Mouse (Mus musculus) heart, embryonic 15.5 days (tissue): ENCODE measurements around the gene AI413582. TPM values are rescaled to one million over a fixed set of nuclear protein-coding genes. Genes with fewer than 3 reads are reported as not detected.

Experiments used
- ATAC-seq: fragments of 200-750 bp; cut with Nextera tagmentation; replicated peaks from 2 replicates; pipeline ENCODE4 v1.8.0; 2017; ENCODE audit warnings: low read depth, moderate TSS enrichment; ENCODE audit not compliant: insufficient number of reproducible peaks, insufficient read depth, low FRiP score
- H3K27ac ChIP-seq: fragments of 300-500 bp; sonication (generic); 2 replicates; pipeline ENCODE4 v1.5.1; 2015; ENCODE audit warnings: mild to moderate bottlenecking, inconsistent platforms
- H3K27me3 ChIP-seq: fragments of 300-500 bp; sonication (generic); 2 replicates; pipeline ENCODE4 v1.6.1; 2015; ENCODE audit warnings: inconsistent platforms
- H3K36me3 ChIP-seq: fragments of 300-500 bp; sonication (generic); 2 replicates; pipeline ENCODE4 v1.6.1; 2015; ENCODE audit warnings: mild to moderate bottlenecking, inconsistent platforms
- H3K4me1 ChIP-seq: fragments of 300-500 bp; sonication (generic); replicated peaks from 2 replicates; pipeline ENCODE4 v1.6.1; 2015; ENCODE audit warnings: inconsistent platforms
- H3K4me2 ChIP-seq: fragments of 300-500 bp; sonication (generic); 2 replicates; pipeline ENCODE4 v1.6.1; 2015; ENCODE audit warnings: inconsistent platforms, mild to moderate bottlenecking, moderate library complexity
- H3K4me3 ChIP-seq: fragments of 300-500 bp; sonication (generic); 2 replicates; pipeline ENCODE4 v1.5.1; 2015; ENCODE audit warnings: mild to moderate bottlenecking, inconsistent platforms
- H3K9ac ChIP-seq: fragments of 300-500 bp; sonication (generic); 2 replicates; pipeline ENCODE4 v1.6.1; 2015; ENCODE audit warnings: mild to moderate bottlenecking, inconsistent platforms
- H3K9me3 ChIP-seq: fragments of 300-500 bp; sonication (generic); replicated peaks from 2 replicates; pipeline ENCODE4 v1.6.1; 2016; ENCODE audit warnings: inconsistent platforms
- WGBS: fragments of 180-500 bp; shearing (Covaris S2); methylation state at CpG from one replicate; pipeline ENCODE4 v1.1.7; 2015; ENCODE audit warnings: mixed read lengths; 5-methylcytosine and 5-hydroxymethylcytosine counted together
- polyA plus RNA-seq: library from polyadenylated mRNA; unstranded; fragments of >200 nt; fragmentation: Nextera tagmentation; extraction: Ambion mirVana; gene quantifications from 2 replicates; pipeline ENCODE4 v1.2.1, GENCODE M21; 2015

The AI413582 gene
- polyA plus RNA-seq, 1 experiment from 2014 or later: 14.5 TPM

- peaks cover 25% of the 10 kb centered on the region for H3K36me3 ChIP-seq
- H3K27ac ChIP-seq: peak overlapping the region; percentile 97
- no peak overlapping the region for H3K4me3 ChIP-seq
- H3K4me1 ChIP-seq: peaks cover 75% of the 10 kb centered on the region
- H3K27me3 ChIP-seq: no peaks in the 10 kb centered on the region
- no peaks in the 10 kb centered on the region for H3K9me3 ChIP-seq
- H3K9ac ChIP-seq: peak overlapping the region; percentile 14; the same call in 1 of the 2 replicates
- peak overlapping the region; percentile 42 for H3K4me2 ChIP-seq
- peak; percentile 78 for ATAC-seq
- 38% methylated on average over 21 of the region's 21 CpGs for WGBS
Observed at GRCm38 (mm10) chr17:27596376-27597190, 31.0 kb upstream of the AI413582 start.

GRCm38 (mm10) chr17:27595659-27596375 lies 30.3 kb upstream of the AI413582 start:
- Histone ChIP-seq H3K9ac (peak overlapping the region; percentile 30; the same call in 1 of the 2 replicates), H3K4me2 (peak overlapping the region; percentile 5; the same call in 1 of the 2 replicates), H3K4me3 (no peak overlapping the region), H3K36me3 (peaks cover 25% of the 10 kb centered on the region), H3K27me3 (no peaks in the 10 kb centered on the region), H3K27ac (peak overlapping the region; percentile 97), H3K4me1 (peaks cover 74% of the 10 kb centered on the region), H3K9me3 (no peaks in the 10 kb centered on the region)
- no peak; the same call in 1 of the 2 replicates for ATAC-seq
- 51% methylated on average over 15 of the region's 15 CpGs for WGBS

GRCm38 (mm10) chr17:27592565-27592910 lies 27.0 kb upstream of the AI413582 start:
- no peak for ATAC-seq
- Histone ChIP-seq H3K36me3 (peaks cover 25% of the 10 kb centered on the region), H3K9ac (no peak overlapping the region), H3K4me2 (no peak overlapping the region), H3K4me1 (peaks cover 82% of the 10 kb centered on the region), H3K27me3 (no peaks in the 10 kb centered on the region), H3K9me3 (no peaks in the 10 kb centered on the region), H3K4me3 (no peak overlapping the region), H3K27ac (no peak overlapping the region)
- 86% methylated on average over 7 of the region's 7 CpGs for WGBS

- Histone ChIP-seq H3K36me3 (peaks cover 25% of the 10 kb centered on the region), H3K4me3 (no peak overlapping the region), H3K9ac (no peak overlapping the region), H3K4me1 (peaks cover 82% of the 10 kb centered on the region), H3K4me2 (no peak overlapping the region), H3K27ac (peak overlapping the region; percentile 39), H3K9me3 (no peaks in the 10 kb centered on the region), H3K27me3 (no peaks in the 10 kb centered on the region)
- 84% methylated on average over 12 of the region's 12 CpGs for WGBS
- ATAC-seq: no peak
Observed at GRCm38 (mm10) chr17:27591826-27592564, 26.4 kb upstream of the AI413582 start.

GRCm38 (mm10) chr17:27588231-27588630 lies 22.7 kb upstream of the AI413582 start:
- 54% methylated on average over 8 of the region's 8 CpGs for WGBS
- Histone ChIP-seq H3K4me2 (no peak overlapping the region), H3K9ac (no peak overlapping the region), H3K27me3 (no peaks in the 10 kb centered on the region), H3K4me3 (no peak overlapping the region), H3K4me1 (peaks cover 74% of the 10 kb centered on the region), H3K9me3 (no peaks in the 10 kb centered on the region), H3K36me3 (peaks cover 25% of the 10 kb centered on the region; the same call in 1 of the 2 replicates), H3K27ac (peak overlapping the region; percentile 95)
- ATAC-seq: no peak

- WGBS: 31% methylated on average over 12 of the region's 12 CpGs
- Histone ChIP-seq H3K4me3 (no peak overlapping the region), H3K4me1 (peaks cover 73% of the 10 kb centered on the region), H3K27me3 (no peaks in the 10 kb centered on the region), H3K4me2 (peak overlapping the region; percentile 46), H3K27ac (peak overlapping the region; percentile 95), H3K36me3 (peaks cover 26% of the 10 kb centered on the region), H3K9ac (peak overlapping the region; percentile 44; the same call in 1 of the 2 replicates), H3K9me3 (no peaks in the 10 kb centered on the region)
- peak; percentile 78 for ATAC-seq
Observed at GRCm38 (mm10) chr17:27587252-27587651, 21.7 kb upstream of the AI413582 start.

GRCm38 (mm10) chr17:27586661-27587060 lies 21.1 kb upstream of the AI413582 start:
- Histone ChIP-seq H3K4me3 (no peak overlapping the region), H3K36me3 (peaks cover 32% of the 10 kb centered on the region), H3K4me2 (peak overlapping the region; percentile 46), H3K9ac (peak overlapping the region; percentile 44; the same call in 1 of the 2 replicates), H3K4me1 (peaks cover 67% of the 10 kb centered on the region), H3K27ac (peak overlapping the region; percentile 95), H3K27me3 (no peaks in the 10 kb centered on the region), H3K9me3 (no peaks in the 10 kb centered on the region)
- 42% methylated on average over 9 of the region's 9 CpGs for WGBS
- peak; percentile 63; the same call in 1 of the 2 replicates for ATAC-seq

GRCm38 (mm10) chr17:27583185-27583894 lies 17.8 kb upstream of the AI413582 start:
- peaks cover 62% of the 10 kb centered on the region for H3K36me3 ChIP-seq

GRCm38 (mm10) chr17:27580392-27581068 lies 15.0 kb upstream of the AI413582 start:
- Histone ChIP-seq H3K27ac (no peak overlapping the region), H3K4me1 (peaks cover 30% of the 10 kb centered on the region), H3K36me3 (peaks cover 75% of the 10 kb centered on the region), H3K4me2 (no peak overlapping the region), H3K4me3 (no peak overlapping the region), H3K9ac (no peak overlapping the region), H3K9me3 (no peaks in the 10 kb centered on the region), H3K27me3 (no peaks in the 10 kb centered on the region)
- ATAC-seq: no peak
- WGBS: 82% methylated on average over 20 of the region's 20 CpGs

More at GRCm38 (mm10) chr17:27583185-27583894, 17.8 kb upstream of the AI413582 start:
- no peak for ATAC-seq
- Histone ChIP-seq H3K4me2 (no peak overlapping the region), H3K9me3 (no peaks in the 10 kb centered on the region), H3K27me3 (no peaks in the 10 kb centered on the region), H3K27ac (no peak overlapping the region), H3K9ac (no peak overlapping the region), H3K4me1 (peaks cover 41% of the 10 kb centered on the region), H3K4me3 (no peak overlapping the region)
- WGBS: 76% methylated on average over 13 of the region's 13 CpGs

- Histone ChIP-seq H3K9me3 (no peaks in the 10 kb centered on the region), H3K27ac (0 out of 2 replicates have a peak overlapping the region, but pooled peaks have one; percentile 20), H3K4me1 (peaks cover 37% of the 10 kb centered on the region), H3K9ac (no peak overlapping the region), H3K4me3 (no peak overlapping the region), H3K4me2 (no peak overlapping the region), H3K36me3 (peaks cover 68% of the 10 kb centered on the region), H3K27me3 (no peaks in the 10 kb centered on the region)
- ATAC-seq: no peak
- 77% methylated on average over 8 of the region's 8 CpGs for WGBS
Observed at GRCm38 (mm10) chr17:27579816-27580215, 14.3 kb upstream of the AI413582 start.
